Mouse (Mus musculus) midbrain, embryonic 12.5 days (tissue): ENCODE measurements around the gene Plce1. TPM values are rescaled to one million over a fixed set of nuclear protein-coding genes. Genes with fewer than 3 reads are reported as not detected.

ENCODE experiments used
- ATAC-seq: fragments of 200-750 bp; cut with Nextera tagmentation; 2 replicates; pipeline ENCODE4 v1.8.0; 2017; ENCODE audit warnings: low read depth, moderate TSS enrichment, moderate library complexity; ENCODE audit not compliant: low FRiP score
- H3K27ac ChIP-seq: fragments of 300-500 bp; sonication (generic); replicated peaks from 2 replicates; pipeline ENCODE4 v1.5.1; 2016; ENCODE audit warnings: mild to moderate bottlenecking
- H3K27me3 ChIP-seq: fragments of 300-500 bp; sonication (generic); 2 replicates; pipeline ENCODE4 v1.6.1; 2016; ENCODE audit warnings: mild to moderate bottlenecking
- H3K36me3 ChIP-seq: fragments of 300-500 bp; sonication (generic); 2 replicates; pipeline ENCODE4 v1.6.1; 2016
- H3K4me1 ChIP-seq: fragments of 300-500 bp; sonication (generic); 2 replicates; pipeline ENCODE4 v1.6.1; 2016
- H3K4me2 ChIP-seq: fragments of 300-500 bp; sonication (generic); replicated peaks from 2 replicates; pipeline ENCODE4 v1.6.1; 2016; ENCODE audit warnings: mild to moderate bottlenecking, moderate library complexity
- H3K4me3 ChIP-seq: fragments of 300-500 bp; sonication (generic); 2 replicates; pipeline ENCODE4 v1.5.1; 2016; ENCODE audit warnings: mild to moderate bottlenecking
- H3K9ac ChIP-seq: fragments of 300-500 bp; sonication (generic); replicated peaks from 2 replicates; pipeline ENCODE4 v1.6.1; 2016; ENCODE audit warnings: mild to moderate bottlenecking, moderate library complexity
- H3K9me3 ChIP-seq: fragments of 300-500 bp; sonication (generic); 2 replicates; pipeline ENCODE4 v1.6.1; 2016; ENCODE audit warnings: mild to moderate bottlenecking
- WGBS: fragments of 180-500 bp; shearing (Covaris S2); methylation state at CpG from one replicate; pipeline ENCODE4 v1.1.7; 2016; 5-methylcytosine and 5-hydroxymethylcytosine counted together
- polyA plus RNA-seq: library from polyadenylated mRNA; unstranded; fragments of >200 nt; fragmentation: Nextera tagmentation; extraction: Ambion mirVana; gene quantifications from 2 replicates; pipeline ENCODE4 v1.2.1, GENCODE M21; 2016

The Plce1 gene
- 5.0 and 6.4 TPM in 2 replicates for polyA plus RNA-seq

DNA sequence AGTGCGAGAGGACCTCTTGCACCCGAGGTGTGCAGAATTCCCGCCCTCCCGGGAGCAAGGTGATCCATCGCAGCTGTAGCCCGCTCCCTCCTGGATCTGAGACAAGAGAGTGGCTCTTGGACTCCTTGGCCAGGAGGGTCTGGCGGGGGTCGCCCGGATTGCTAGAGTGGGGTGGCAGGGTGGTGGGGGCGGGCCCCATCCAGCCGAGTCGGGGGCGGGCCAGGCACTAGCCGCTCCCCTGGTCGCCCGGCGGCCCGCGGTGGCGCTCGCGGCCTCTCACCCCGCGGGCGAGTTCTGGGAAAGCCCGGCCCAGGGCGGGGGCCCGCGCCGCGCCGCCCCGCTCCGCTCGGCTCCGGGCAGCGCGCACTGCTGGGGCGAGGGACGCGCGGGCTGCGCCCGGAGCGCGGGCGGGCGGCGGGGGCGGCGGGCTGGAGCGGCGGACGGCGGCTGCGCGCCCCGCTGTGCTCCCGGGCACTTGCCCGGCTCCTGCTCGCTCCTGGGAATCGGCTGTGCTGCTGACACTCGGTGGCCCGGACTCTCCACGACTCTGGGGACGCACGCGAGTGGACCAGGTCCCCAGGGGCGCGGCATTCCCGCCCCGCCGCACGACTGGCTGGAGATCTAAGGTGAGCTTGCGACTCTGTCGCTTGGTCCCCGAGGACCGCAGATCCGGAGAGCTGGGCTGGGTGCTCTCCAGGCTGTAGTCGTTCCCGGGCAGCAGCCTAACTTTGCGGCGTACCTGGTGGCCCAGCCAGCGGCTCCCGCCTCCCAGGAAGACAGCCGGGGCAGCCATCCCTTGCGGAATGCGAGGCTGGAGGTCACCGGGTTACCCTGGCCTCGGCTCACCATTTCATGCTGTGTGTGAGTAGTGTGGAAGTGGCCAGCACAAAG, at the start of gene Plce1:
Plce1 (plus strand) TSS at position 379 of the 891 bp plus-strand sequence.
- peak; percentile 87 for ATAC-seq

DNA sequence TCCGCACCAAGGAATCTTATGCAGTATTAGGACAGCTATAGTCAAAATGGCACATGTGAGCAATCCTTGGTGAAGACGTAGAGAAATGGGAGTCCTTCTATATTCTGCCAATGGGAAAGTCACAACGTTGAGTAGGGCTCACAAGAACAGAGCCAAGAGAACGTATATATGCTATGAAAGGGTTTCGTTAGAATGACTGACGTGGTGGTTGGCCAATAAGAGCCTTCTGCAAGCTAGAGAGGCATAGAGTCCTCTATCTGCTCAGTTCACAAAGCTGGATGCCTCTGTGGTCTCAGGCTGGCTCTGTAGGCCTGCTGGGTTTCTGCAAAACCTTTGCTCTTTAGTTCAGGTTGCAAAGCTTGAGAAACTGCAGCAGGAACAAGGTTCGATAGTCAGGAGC, 49.6 kb upstream of the Plce1 start:
- no peak for ATAC-seq
- H3K36me3 ChIP-seq = no peaks in the 10 kb centered on the region
- H3K4me3 ChIP-seq = no peak overlapping the region
- H3K9me3 ChIP-seq = no peaks in the 10 kb centered on the region
- H3K27me3 ChIP-seq = no peaks in the 10 kb centered on the region
- no peaks in the 10 kb centered on the region for H3K4me1 ChIP-seq
- WGBS = 73% methylated on average over 7 of the region's 7 CpGs
- H3K4me2 ChIP-seq = no peak overlapping the region
- no peak overlapping the region for H3K27ac ChIP-seq
- H3K9ac ChIP-seq = no peak overlapping the region

More for the DNA sequence above, at the start of gene Plce1:
- Histone ChIP-seq H3K27ac (no peak within 1 kb of the TSS), H3K4me3 (peak within 1 kb of the TSS; percentile 69), H3K4me2 (peak within 1 kb of the TSS; percentile 99), H3K9ac (peak within 1 kb of the TSS; percentile 68), H3K4me1 (peaks cover 50% of the 10 kb centered on the region), H3K36me3 (no peaks in the 10 kb centered on the region), H3K9me3 (no peaks in the 10 kb centered on the region), H3K27me3 (peaks cover 72% of the 10 kb centered on the region)
- under 1% methylated on average over 69 of the region's 90 CpGs for WGBS

DNA sequence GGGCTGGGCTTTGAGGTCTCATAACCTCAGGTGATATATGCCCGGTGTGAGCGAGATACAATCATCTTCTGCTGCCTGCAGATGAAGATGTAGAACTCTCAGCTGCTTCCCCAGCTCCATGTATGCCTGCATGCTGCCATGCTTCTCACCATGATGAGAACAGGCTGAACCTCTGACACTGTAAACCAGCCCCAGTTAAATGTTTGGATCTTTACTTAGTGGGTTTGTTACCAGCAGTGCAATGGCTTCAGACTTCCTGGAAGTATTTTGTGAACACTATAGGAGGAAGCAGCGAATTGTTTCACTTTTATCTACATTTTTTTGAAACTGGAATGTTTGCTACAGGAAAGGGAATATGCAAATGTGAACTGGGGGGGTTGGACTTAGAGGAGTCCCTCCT, 48.9 kb upstream of the Plce1 start:
- 87% methylated on average over 3 of the region's 3 CpGs for WGBS
- H3K4me2 ChIP-seq = no peak overlapping the region
- ATAC-seq = no peak
- H3K4me3 ChIP-seq = no peak overlapping the region
- no peak overlapping the region for H3K9ac ChIP-seq
- H3K9me3 ChIP-seq = no peaks in the 10 kb centered on the region
- no peak overlapping the region for H3K27ac ChIP-seq
- H3K36me3 ChIP-seq = no peaks in the 10 kb centered on the region
- H3K4me1 ChIP-seq = no peaks in the 10 kb centered on the region
- no peaks in the 10 kb centered on the region for H3K27me3 ChIP-seq

DNA sequence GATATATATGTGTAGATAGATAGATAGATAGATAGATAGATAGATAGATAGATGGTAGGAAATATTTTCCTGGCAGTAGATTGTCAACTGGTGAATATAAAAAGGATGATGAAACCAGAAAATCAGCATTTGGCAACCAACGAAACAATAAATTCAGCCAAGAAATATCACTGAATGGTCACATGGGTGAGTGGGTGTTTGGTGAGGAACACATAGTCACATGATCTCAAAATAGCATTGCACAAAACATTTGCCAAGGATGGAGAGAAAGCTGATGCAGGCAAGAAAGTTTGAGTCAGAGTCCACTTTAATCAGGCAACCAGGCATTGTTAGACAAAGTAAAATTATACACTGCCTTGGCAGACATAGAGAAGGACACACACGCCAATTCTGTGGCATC, 47.5 kb upstream of the Plce1 start:
- WGBS = 95% methylated on average over 2 of the region's 2 CpGs
- Histone ChIP-seq H3K9ac (no peak overlapping the region), H3K27ac (no peak overlapping the region), H3K9me3 (no peaks in the 10 kb centered on the region), H3K4me3 (no peak overlapping the region), H3K4me1 (no peaks in the 10 kb centered on the region), H3K4me2 (no peak overlapping the region), H3K36me3 (no peaks in the 10 kb centered on the region), H3K27me3 (no peaks in the 10 kb centered on the region)
- no peak for ATAC-seq

DNA sequence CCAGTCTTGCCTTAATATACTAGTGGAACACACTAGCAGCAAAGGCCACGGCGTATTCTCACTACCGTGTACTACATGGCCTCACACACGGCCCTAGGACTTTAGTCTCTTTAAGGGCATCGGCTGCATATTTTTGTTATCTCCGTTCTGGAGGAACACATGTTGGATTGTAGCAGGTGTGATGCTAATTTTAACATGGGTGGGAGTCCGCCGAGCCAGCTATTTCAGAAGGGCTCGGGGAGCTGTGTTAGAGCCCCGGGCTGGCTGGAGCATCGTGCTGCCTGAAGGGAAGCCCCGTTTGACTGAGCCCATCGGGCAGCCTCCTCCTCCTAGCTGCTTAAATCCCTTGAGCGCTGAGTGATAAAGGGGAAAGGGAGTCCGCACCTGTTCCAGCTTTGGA, 45.7 kb upstream of the Plce1 start:
- no peak overlapping the region for H3K9ac ChIP-seq
- 93% methylated on average over 15 of the region's 15 CpGs for WGBS
- no peak overlapping the region for H3K4me3 ChIP-seq
- no peak overlapping the region for H3K4me2 ChIP-seq
- ATAC-seq = no peak
- no peak overlapping the region for H3K27ac ChIP-seq
- H3K36me3 ChIP-seq = no peaks in the 10 kb centered on the region
- no peaks in the 10 kb centered on the region for H3K4me1 ChIP-seq
- no peaks in the 10 kb centered on the region for H3K9me3 ChIP-seq
- no peaks in the 10 kb centered on the region for H3K27me3 ChIP-seq

DNA sequence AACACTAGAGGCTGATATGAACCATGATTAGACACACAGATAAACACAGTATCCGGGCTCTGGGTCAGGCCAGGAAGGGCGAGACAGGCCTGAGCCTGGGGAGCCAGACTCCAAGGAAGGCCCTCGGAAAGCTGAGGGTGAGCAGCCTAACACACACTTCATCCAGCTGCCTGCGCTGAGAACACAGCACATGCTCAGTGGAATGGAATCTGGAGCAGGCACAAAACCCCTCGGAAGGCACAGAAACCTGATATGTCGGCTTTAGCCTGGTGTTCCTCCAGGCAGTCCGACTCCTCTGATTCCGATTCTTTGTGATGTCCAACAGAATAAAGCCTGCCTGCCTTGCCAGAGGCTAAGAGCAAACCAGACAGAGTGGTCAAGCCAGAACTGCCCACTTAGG, 39.0 kb upstream of the Plce1 start:
- Histone ChIP-seq H3K4me1 (no peaks in the 10 kb centered on the region), H3K36me3 (no peaks in the 10 kb centered on the region), H3K4me3 (no peak overlapping the region), H3K27me3 (no peaks in the 10 kb centered on the region), H3K27ac (no peak overlapping the region), H3K4me2 (no peak overlapping the region), H3K9me3 (no peaks in the 10 kb centered on the region), H3K9ac (no peak overlapping the region)
- 69% methylated on average over 8 of the region's 8 CpGs for WGBS
- no peak for ATAC-seq

DNA sequence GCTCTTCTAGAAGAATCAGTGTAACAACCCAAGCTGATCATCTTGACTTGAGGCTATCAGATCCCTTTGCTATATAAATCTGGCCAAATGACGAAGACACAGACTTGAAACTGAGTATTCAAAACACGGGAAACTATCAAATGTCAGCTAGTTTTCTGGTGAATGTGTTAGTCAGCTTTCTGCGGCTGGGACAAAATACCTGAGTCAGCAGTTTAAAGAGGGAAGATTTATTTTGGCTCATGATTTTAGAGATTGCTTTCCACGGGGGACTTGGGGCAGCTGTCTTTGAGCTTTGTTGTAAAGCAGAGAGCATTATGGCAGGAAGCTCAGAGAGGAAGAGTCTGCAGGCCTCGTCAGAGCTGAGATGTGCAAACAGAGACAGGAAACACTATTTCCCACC, 35.2 kb upstream of the Plce1 start:
- Histone ChIP-seq H3K4me2 (no peak overlapping the region), H3K4me3 (no peak overlapping the region), H3K9me3 (no peaks in the 10 kb centered on the region), H3K27ac (no peak overlapping the region), H3K4me1 (0 out of 2 replicates have a peak, but pooled peaks cover 4% of the 10 kb centered on the region), H3K36me3 (no peaks in the 10 kb centered on the region), H3K27me3 (no peaks in the 10 kb centered on the region), H3K9ac (no peak overlapping the region)
- no peak for ATAC-seq
- 84% methylated on average over 5 of the region's 5 CpGs for WGBS

DNA sequence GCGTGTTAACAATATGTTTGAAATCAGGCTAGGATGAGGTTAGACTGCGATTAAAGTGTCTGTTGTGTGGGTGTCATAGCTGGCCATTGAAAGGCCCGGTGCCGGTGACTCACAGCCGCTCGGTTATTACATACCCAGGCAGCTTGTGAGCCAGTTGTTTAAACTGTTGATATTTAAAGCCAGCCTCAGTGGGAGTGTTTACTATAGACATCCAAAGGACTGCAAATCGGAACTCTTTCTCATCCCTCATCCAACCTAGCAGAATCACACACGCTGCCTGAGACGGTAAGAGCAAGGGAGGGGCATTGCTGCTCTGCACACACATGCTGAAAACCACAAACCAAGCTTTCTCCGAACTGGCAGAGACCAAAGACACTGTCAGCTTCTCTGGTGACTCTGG, 25.7 kb upstream of the Plce1 start:
- Histone ChIP-seq H3K27ac (no peak overlapping the region), H3K27me3 (no peaks in the 10 kb centered on the region), H3K4me2 (no peak overlapping the region), H3K36me3 (no peaks in the 10 kb centered on the region), H3K4me3 (no peak overlapping the region), H3K9ac (no peak overlapping the region), H3K9me3 (0 out of 2 replicates have a peak, but pooled peaks cover 5% of the 10 kb centered on the region), H3K4me1 (no peaks in the 10 kb centered on the region)
- ATAC-seq = no peak
- 87% methylated on average over 10 of the region's 10 CpGs for WGBS

DNA sequence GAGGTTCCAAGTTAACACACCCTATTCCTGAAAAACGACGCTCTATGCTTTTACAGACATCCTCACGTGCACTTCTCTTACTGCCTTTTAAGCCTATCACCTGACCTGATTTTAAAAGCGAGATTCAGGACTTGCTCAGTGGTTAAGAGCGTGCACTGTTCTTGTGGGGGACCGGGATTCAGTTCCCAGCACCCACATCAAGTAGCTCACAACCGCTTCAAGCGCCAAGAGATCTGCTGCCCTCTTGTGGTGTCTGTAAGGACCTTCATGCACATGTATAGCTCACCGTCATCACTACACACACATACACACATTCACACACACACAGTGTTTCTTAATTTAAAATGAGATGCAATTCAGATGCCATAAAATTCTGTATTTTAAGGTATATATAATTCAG, 21.9 kb upstream of the Plce1 start:
- 0 out of 2 replicates have a peak, but pooled peaks cover 5% of the 10 kb centered on the region for H3K9me3 ChIP-seq
- ATAC-seq = no peak
- WGBS = 95% methylated on average over 9 of the region's 9 CpGs

DNA sequence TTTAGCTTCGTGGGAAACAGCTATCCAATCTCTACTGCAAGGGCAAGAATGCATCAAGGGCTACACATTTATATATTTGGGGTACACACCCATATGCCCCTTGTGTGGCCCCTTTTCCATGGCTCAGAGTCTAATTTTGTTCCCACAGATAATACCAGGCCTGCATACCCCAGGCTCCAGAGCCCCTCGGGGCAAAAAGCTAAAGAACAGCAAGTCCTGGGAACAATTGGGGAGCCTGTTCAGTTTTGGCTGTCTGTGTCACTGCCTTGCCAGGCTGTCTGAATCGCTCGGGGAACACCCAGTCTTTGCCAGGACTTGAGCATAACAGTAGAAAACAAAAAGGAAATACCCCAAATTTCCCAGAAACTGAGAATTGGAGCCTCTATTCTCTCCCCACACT, 20.2 kb upstream of the Plce1 start:
- Histone ChIP-seq H3K9ac (no peak overlapping the region), H3K36me3 (no peaks in the 10 kb centered on the region), H3K4me1 (no peaks in the 10 kb centered on the region), H3K27ac (no peak overlapping the region), H3K9me3 (0 out of 2 replicates have a peak, but pooled peaks cover 5% of the 10 kb centered on the region), H3K27me3 (no peaks in the 10 kb centered on the region), H3K4me2 (no peak overlapping the region), H3K4me3 (no peak overlapping the region)
- ATAC-seq = no peak
- 84% methylated on average over 4 of the region's 4 CpGs for WGBS

More for the DNA sequence above, 21.9 kb upstream of the Plce1 start:
- Histone ChIP-seq H3K4me3 (no peak overlapping the region), H3K4me2 (no peak overlapping the region), H3K4me1 (no peaks in the 10 kb centered on the region), H3K27ac (no peak overlapping the region), H3K27me3 (no peaks in the 10 kb centered on the region), H3K36me3 (no peaks in the 10 kb centered on the region), H3K9ac (no peak overlapping the region)

DNA sequence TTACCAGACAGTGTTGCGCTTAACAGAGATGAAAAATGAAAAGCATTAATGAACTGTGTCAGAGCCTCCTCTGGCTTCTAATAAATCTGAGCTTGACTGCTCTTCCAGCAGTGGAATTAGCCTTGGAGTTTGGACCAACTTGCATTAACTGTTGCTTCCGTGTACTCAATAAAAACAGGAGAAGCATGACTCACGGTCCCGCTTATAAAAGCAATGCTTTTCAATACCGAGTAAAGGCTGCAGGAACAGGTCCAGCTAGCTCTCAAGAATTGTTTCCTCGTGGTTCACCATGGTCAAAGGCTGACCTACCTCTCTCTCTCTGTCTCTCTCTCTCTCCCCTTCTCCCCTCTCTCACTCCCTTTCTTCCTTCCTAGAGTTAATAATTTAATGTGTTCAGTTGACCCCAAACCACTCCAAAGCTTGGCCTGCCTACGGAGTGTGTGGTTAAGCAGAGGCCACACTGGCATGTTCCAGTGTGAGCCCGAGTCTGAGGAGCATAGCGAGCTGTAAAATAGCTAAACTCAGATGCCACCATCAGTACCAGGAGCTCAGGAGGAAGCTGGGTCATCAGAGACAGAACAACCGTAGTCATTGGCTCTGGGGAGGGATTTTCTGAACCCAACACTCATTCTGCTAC, 10.5 kb upstream of the Plce1 start:
- no peak overlapping the region for H3K9ac ChIP-seq
- no peaks in the 10 kb centered on the region for H3K36me3 ChIP-seq
- H3K27me3 ChIP-seq = no peaks in the 10 kb centered on the region
- 90% methylated on average over 10 of the region's 10 CpGs for WGBS
- H3K4me2 ChIP-seq = no peak overlapping the region
- H3K4me3 ChIP-seq = no peak overlapping the region
- ATAC-seq = no peak
- H3K4me1 ChIP-seq = no peaks in the 10 kb centered on the region
- H3K9me3 ChIP-seq = no peaks in the 10 kb centered on the region
- no peak overlapping the region for H3K27ac ChIP-seq

DNA sequence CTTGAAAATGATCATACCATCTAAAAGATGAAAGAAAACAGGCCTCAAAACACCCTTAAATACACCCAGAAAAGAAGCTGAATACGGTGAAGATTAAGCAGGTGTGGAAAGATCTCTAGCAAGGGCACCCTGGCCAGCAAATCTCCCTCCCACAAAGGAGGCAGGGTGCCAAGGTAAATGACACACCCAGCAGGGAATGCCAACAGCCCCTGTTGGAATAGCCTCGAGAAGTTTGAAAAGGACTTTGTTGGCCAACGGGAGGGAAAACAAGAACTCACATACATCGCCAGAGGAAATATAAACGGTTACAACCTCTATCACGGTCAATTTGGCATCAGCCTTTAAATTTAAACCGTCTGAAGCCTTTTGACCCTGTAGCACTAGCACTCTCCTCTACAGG, 5.5 kb upstream of the Plce1 start:
- no peak for ATAC-seq
- Histone ChIP-seq H3K4me2 (no peak overlapping the region), H3K4me3 (no peak overlapping the region), H3K9me3 (no peaks in the 10 kb centered on the region), H3K9ac (no peak overlapping the region), H3K36me3 (no peaks in the 10 kb centered on the region), H3K27ac (no peak overlapping the region), H3K4me1 (peaks cover 23% of the 10 kb centered on the region), H3K27me3 (peaks cover 20% of the 10 kb centered on the region)
- WGBS = 80% methylated on average over 7 of the region's 7 CpGs
